ENCODE assay signal across 14 mouse cellular contexts in genomic region chr12:106477040-106477665, GRCm38 (mm10).
DNase-seq lines count a peak whose midpoint lies in the region; ATAC-seq and TF ChIP-seq lines count a peak whose summit lies in the region.
"Had no signal": no experiment of that assay in that cellular context is flagged by ENCODE, and none has a peak within 500 bp of the region (broad histone marks: within the 10 kb centered on the region; RNA-seq: fewer than 3 reads in every experiment).

No protein-coding gene starts in this region.

- no peak overlapping the region for H3K4me3 ChIP-seq in layer of hippocampus, adult 2 months
- H3K4me3 ChIP-seq in embryonic facial prominence, embryonic 14.5 days (ENCODE audit: low read depth, low read length) = no peak overlapping the region
- no peak overlapping the region for H3K4me3 ChIP-seq in midbrain, embryonic 14.5 days (replicated peaks; ENCODE audit: low read depth, low read length)
- H3K4me3 ChIP-seq: liver, embryonic 15.5 days; megakaryocyte, embryonic 14.5 days had no signal

- peak overlapping the region; percentile 56 for H3K27ac ChIP-seq in layer of hippocampus, adult 2 months
- no peak overlapping the region for H3K27ac ChIP-seq in embryonic facial prominence, embryonic 14.5 days (replicated peaks; ENCODE audit: low read depth, low read length)
- H3K27ac ChIP-seq in midbrain, embryonic 14.5 days (replicated peaks; ENCODE audit: low read depth, low read length) = no peak overlapping the region
- H3K27ac ChIP-seq: liver, embryonic 15.5 days had no signal

- no peak overlapping the region for H3K9ac ChIP-seq in embryonic facial prominence, embryonic 14.5 days (ENCODE audit: low read depth, low read length)
- no peak overlapping the region for H3K9ac ChIP-seq in midbrain, embryonic 14.5 days (replicated peaks; ENCODE audit: low read length)
- H3K9ac ChIP-seq: liver, embryonic 15.5 days had no signal

- no peak for ATAC-seq in embryonic facial prominence, embryonic 14.5 days (ENCODE audit: low read depth)
- ATAC-seq in midbrain, embryonic 14.5 days (ENCODE audit: low FRiP score, low TSS enrichment) = no peak

- H3K9me3 ChIP-seq in embryonic facial prominence, embryonic 14.5 days (ENCODE audit: control insufficient read depth, low read length) = no peaks in the 10 kb centered on the region
- no peaks in the 10 kb centered on the region for H3K9me3 ChIP-seq in midbrain, embryonic 14.5 days (ENCODE audit: control insufficient read depth, low read length)
- H3K9me3 ChIP-seq: liver, embryonic 15.5 days had no signal

- peak; percentile 67 for TF ChIP-seq CTCF in layer of hippocampus, adult 2 months (conservative IDR thresholded peaks at IDR 0.05)

- H3K27me3 ChIP-seq in embryonic facial prominence, embryonic 14.5 days (replicated peaks; ENCODE audit: control insufficient read depth, insufficient read depth, low read length) = peaks cover 58% of the 10 kb centered on the region
- peaks cover 10% of the 10 kb centered on the region; the same call in 1 of the 2 replicates for H3K27me3 ChIP-seq in midbrain, embryonic 14.5 days (ENCODE audit: control insufficient read depth, insufficient read depth, low read length)

- no peaks in the 10 kb centered on the region for H3K4me1 ChIP-seq in embryonic facial prominence, embryonic 14.5 days (ENCODE audit: control insufficient read depth, insufficient read depth, low read length)
- H3K4me1 ChIP-seq in midbrain, embryonic 14.5 days (ENCODE audit: control insufficient read depth, insufficient read depth, low read length) = peaks cover 38% of the 10 kb centered on the region
- H3K4me1 ChIP-seq: liver, embryonic 15.5 days had no signal

- H3K36me3 ChIP-seq in embryonic facial prominence, embryonic 14.5 days (ENCODE audit: control insufficient read depth, insufficient read depth, low read length) = no peaks in the 10 kb centered on the region
- no peaks in the 10 kb centered on the region for H3K36me3 ChIP-seq in midbrain, embryonic 14.5 days (ENCODE audit: control insufficient read depth, insufficient read depth, low read length)
- H3K36me3 ChIP-seq: liver, embryonic 15.5 days had no signal

- no peak overlapping the region for H3K4me2 ChIP-seq in embryonic facial prominence, embryonic 14.5 days (ENCODE audit: low read depth, low read length)
- peak overlapping the region; percentile 53; the same call in 1 of the 2 replicates for H3K4me2 ChIP-seq in midbrain, embryonic 14.5 days (ENCODE audit: low read length)
- H3K4me2 ChIP-seq: liver, embryonic 15.5 days had no signal

- no peak for DNase-seq in layer of hippocampus, adult 2 months (ENCODE audit: low spot score in 2 of 2)
- DNase-seq in layer of hippocampus, adult 18-20 months (ENCODE audit: low spot score in 2 of 2) = no peak
- peak; percentile 38 for DNase-seq in R1 (ENCODE audit: low read depth, low spot score)
- DNase-seq in embryonic facial prominence, embryonic 14.5 days (ENCODE audit: low spot score) = peak; percentile 36
- peak; percentile 62 for DNase-seq in midbrain, embryonic 14.5 days
- DNase-seq in spleen, postnatal 10 days (ENCODE audit: low spot score in 2 of 2) = no peak
- no peak for DNase-seq in urinary bladder, adult 18-20 months (ENCODE audit: low spot score in 2 of 2)
- DNase-seq in thymus, adult 18-20 months = no peak
- DNase-seq: cerebellum, postnatal 10 days; heart, postnatal 36 days; kidney, postnatal 10 days; thymus, adult 2 months had no signal

- WGBS in embryonic facial prominence, embryonic 14.5 days = 20% methylated on average over 7 of the region's 8 CpGs
- WGBS in midbrain, embryonic 14.5 days = 16% methylated on average over 8 of the region's 8 CpGs

Comparison
In these comparisons a context has a peak if more than half of its experiments do, and no peak if none do; other contexts are left out.
1. DNase-seq: peak in R1 (single experiment), embryonic facial prominence, embryonic 14.5 days (single experiment) and midbrain, embryonic 14.5 days (single experiment); none in layer of hippocampus, adult 2 months (0 of 2), layer of hippocampus, adult 18-20 months (0 of 2), spleen, postnatal 10 days (0 of 2), urinary bladder, adult 18-20 months (0 of 2) and thymus, adult 18-20 months (0 of 2).